Mouse (Mus musculus) myocyte (in vitro differentiated cells): ENCODE data around the gene Tma16. TPM values are rescaled to one million over a fixed set of nuclear protein-coding genes. Genes with fewer than 3 reads are reported as not detected.

Source experiments
- H3K27me3 ChIP-seq: one replicate; pipeline ENCODE4 v1.6.1; 2011; ENCODE audit not compliant: control insufficient read depth, insufficient read depth, insufficient read length
- H3K36me3 ChIP-seq: one replicate; pipeline ENCODE4 v1.6.1; 2011; ENCODE audit not compliant: control insufficient read depth, insufficient read depth
- H3K4me2 ChIP-seq: one replicate; pipeline ENCODE4 v1.6.1; 2011; ENCODE audit warnings: low read depth, control low read depth
- H3K4me3 ChIP-seq: one replicate; pipeline ENCODE4 v1.5.1; 2011; ENCODE audit warnings: mild to moderate bottlenecking, control low read depth, moderate library complexity
- H3K79me2 ChIP-seq: one replicate; pipeline ENCODE4 v1.6.1; 2011; ENCODE audit not compliant: control insufficient read depth, insufficient read depth
- H3ac ChIP-seq: one replicate; pipeline ENCODE4 v1.6.1; 2011; ENCODE audit not compliant: control insufficient read depth, insufficient read length
- CEBPB ChIP-seq: IDR thresholded peaks from 2 replicates; pipeline ENCODE4 v1.6.1; 2011; ENCODE audit warnings: mild to moderate bottlenecking, moderate library complexity; ENCODE audit not compliant: poor library complexity, insufficient read depth, severe bottlenecking
- E2F4 ChIP-seq: IDR thresholded peaks from one replicate; pipeline ENCODE4 v1.6.1; 2011; ENCODE audit warnings: mild to moderate bottlenecking, control low read depth, moderate library complexity; ENCODE audit not compliant: insufficient read depth
- MAX ChIP-seq: IDR thresholded peaks from one replicate; pipeline ENCODE4 v1.6.1; 2011; ENCODE audit warnings: low read depth, mild to moderate bottlenecking, control low read depth
- MYOD1 ChIP-seq, 3 experiments: IDR thresholded peaks; one replicate each; pipeline ENCODE4 v1.6.1; 2011; ENCODE audit warnings: control low read depth in 2 of 3, low read depth in 2 of 3, mild to moderate bottlenecking in 2 of 3, moderate library complexity in 1 of 3; ENCODE audit not compliant: insufficient read length in 2 of 3, control insufficient read depth in 1 of 3
- MYOG ChIP-seq, 3 experiments: IDR thresholded peaks; one replicate each; pipeline ENCODE4 v1.6.1; 2011; ENCODE audit warnings: control low read depth in 2 of 3, low read depth in 2 of 3, mild to moderate bottlenecking in 2 of 3; ENCODE audit not compliant: insufficient read length in 2 of 3, control insufficient read depth in 1 of 3, insufficient read depth in 1 of 3
- POLR2A ChIP-seq: IDR thresholded peaks from one replicate; pipeline ENCODE4 v1.6.1; 2011; ENCODE audit warnings: low read depth, mild to moderate bottlenecking, control low read depth, moderate library complexity; ENCODE audit not compliant: insufficient read length
- POLR2AphosphoS2 ChIP-seq: IDR thresholded peaks from one replicate; pipeline ENCODE4 v1.6.1; 2011; ENCODE audit warnings: low read depth, control low read depth; ENCODE audit not compliant: insufficient read length
- REST ChIP-seq: IDR thresholded peaks from one replicate; pipeline ENCODE4 v1.6.1; 2011; ENCODE audit warnings: mild to moderate bottlenecking, control low read depth, moderate library complexity; ENCODE audit not compliant: insufficient read depth, insufficient read length
- SRF ChIP-seq: IDR thresholded peaks from one replicate; pipeline ENCODE4 v1.6.1; 2011; ENCODE audit warnings: low read depth; ENCODE audit not compliant: control insufficient read depth, insufficient read length
- TCF12 ChIP-seq: IDR thresholded peaks from one replicate; pipeline ENCODE4 v1.6.1; 2011; ENCODE audit warnings: mild to moderate bottlenecking, control low read depth; ENCODE audit not compliant: poor library complexity, insufficient read depth, severe bottlenecking
- TCF3 ChIP-seq: IDR thresholded peaks from one replicate; pipeline ENCODE4 v1.6.1; 2011; ENCODE audit warnings: low read depth, control low read depth; ENCODE audit not compliant: insufficient read length
- USF1 ChIP-seq: IDR thresholded peaks from one replicate; pipeline ENCODE4 v1.6.1; 2011; ENCODE audit warnings: low read depth, mild to moderate bottlenecking, control low read depth, moderate library complexity
- polyA plus RNA-seq: library from polyadenylated mRNA; unstranded; fragments of >200 nt; fragmentation: generic; extraction: Trizol; gene quantifications from one replicate; pipeline ENCODE4 v1.2.1, GENCODE M21; 2012; ENCODE audit warnings: missing spikeins

The Tma16 gene
- 3.7 TPM for polyA plus RNA-seq

- H3K36me3 ChIP-seq: no peaks in the 10 kb centered on the region
- peak within 1 kb of the TSS; percentile 84 for H3K4me3 ChIP-seq
- H3K79me2 ChIP-seq: peaks cover 30% of the 10 kb centered on the region
- peak; percentile 98 for TF ChIP-seq MAX
- peak; percentile 81 for TF ChIP-seq USF1
- peak; percentile 62 for TF ChIP-seq POLR2A
- TF ChIP-seq CEBPB: no peak
- H3K27me3 ChIP-seq: no peaks in the 10 kb centered on the region
- no peak within 1 kb of the TSS for H3ac ChIP-seq
- peak within 1 kb of the TSS; percentile 93 for H3K4me2 ChIP-seq
Observed at GRCm38 (mm10) chr8:66486084-66486763, at the start of gene Tma16. Gene Tma16, minus strand, starts transcription at chr8:66486530.

- Histone ChIP-seq H3K79me2 (no peaks in the 10 kb centered on the region), H3K4me2 (no peak overlapping the region), H3K36me3 (no peaks in the 10 kb centered on the region), H3ac (no peak overlapping the region), H3K4me3 (no peak overlapping the region), H3K27me3 (no peaks in the 10 kb centered on the region)
- TF ChIP-seq TCF12 (no peak), E2F4 (no peak), POLR2A (no peak), REST (no peak), POLR2AphosphoS2 (no peak), SRF (no peak), MAX (no peak), CEBPB (no peak), TCF3 (no peak), USF1 (no peak), MYOG (IDR thresholded peaks at IDR 0.05; ENCODE audit: control insufficient read depth in 1 of 3, insufficient read depth in 1 of 3, insufficient read length in 2 of 3, low read depth in 2 of 3) (no peak), MYOD1 (IDR thresholded peaks at IDR 0.05; ENCODE audit: control insufficient read depth in 1 of 3, insufficient read length in 2 of 3, low read depth in 2 of 3) (no peak)
Observed at GRCm38 (mm10) chr8:66520576-66520975, 34.2 kb upstream of the Tma16 start.

- H3K4me2 ChIP-seq: no peak overlapping the region
- H3K27me3 ChIP-seq: no peaks in the 10 kb centered on the region
- no peak overlapping the region for H3ac ChIP-seq
- H3K36me3 ChIP-seq: no peaks in the 10 kb centered on the region
- no peaks in the 10 kb centered on the region for H3K79me2 ChIP-seq
- H3K4me3 ChIP-seq: no peak overlapping the region
- TF ChIP-seq REST (no peak), MYOD1 (IDR thresholded peaks at IDR 0.05; ENCODE audit: control insufficient read depth in 1 of 3, insufficient read length in 2 of 3, low read depth in 2 of 3) (no peak), POLR2A (no peak), TCF12 (no peak), POLR2AphosphoS2 (no peak), USF1 (no peak), MAX (no peak), TCF3 (no peak), E2F4 (no peak), CEBPB (no peak), SRF (no peak), MYOG (IDR thresholded peaks at IDR 0.05; ENCODE audit: control insufficient read depth in 1 of 3, insufficient read depth in 1 of 3, insufficient read length in 2 of 3, low read depth in 2 of 3) (no peak)
Observed at GRCm38 (mm10) chr8:66519149-66519548, 32.8 kb upstream of the Tma16 start.

DNA sequence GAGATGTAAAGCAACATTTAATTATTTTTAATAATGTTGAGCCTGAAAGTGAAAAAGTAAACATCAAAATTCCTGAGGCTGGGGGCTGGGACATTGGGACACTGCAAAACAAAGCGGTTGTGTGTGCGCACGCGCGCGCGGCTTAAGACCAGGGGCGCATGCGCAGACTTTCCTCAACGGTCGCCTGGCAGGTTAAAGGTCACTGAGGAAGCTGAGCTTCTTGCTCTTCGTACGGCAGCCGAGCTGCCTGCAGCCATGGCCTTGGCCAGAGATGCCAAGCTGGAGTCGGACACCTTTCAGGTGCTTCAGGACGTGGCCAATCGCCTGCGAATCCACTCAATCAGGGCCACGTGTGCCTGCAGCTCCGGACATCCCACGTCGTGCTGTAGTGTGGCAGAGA is 25.2 kb upstream of the Tma16 start, which contains the start of gene Tktl2:
TSS of gene Tktl2 (plus strand) at position 220 of the 400 bp plus-strand sequence.
- H3K4me3 ChIP-seq: no peak within 1 kb of the TSS
- H3K79me2 ChIP-seq: no peaks in the 10 kb centered on the region
- H3K27me3 ChIP-seq: no peaks in the 10 kb centered on the region
- no peak within 1 kb of the TSS for H3ac ChIP-seq
- no peak for TF ChIP-seq POLR2AphosphoS2
- no peak within 1 kb of the TSS for H3K4me2 ChIP-seq
- H3K36me3 ChIP-seq: no peaks in the 10 kb centered on the region

DNA sequence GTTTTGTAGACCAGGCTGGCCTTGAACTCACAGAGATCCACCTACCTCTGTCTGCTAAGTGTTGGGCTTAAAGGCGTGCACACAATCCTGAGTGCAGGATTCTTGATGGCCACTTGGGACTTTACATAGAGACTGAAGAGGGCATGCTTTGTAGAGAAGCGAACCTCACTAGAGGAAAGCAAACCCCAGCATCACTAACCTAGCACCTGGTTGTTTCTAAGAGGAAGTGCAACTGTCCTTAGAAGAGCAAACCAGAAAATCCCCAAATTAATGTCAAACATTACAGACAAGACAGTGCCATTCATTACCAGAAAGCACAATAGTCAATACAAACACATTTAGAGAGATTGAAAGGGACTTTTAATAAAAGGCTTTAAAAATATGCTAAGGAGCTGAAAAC is 17.1 kb upstream of the Tma16 start:
- Histone ChIP-seq H3K4me2 (no peak overlapping the region), H3K36me3 (no peaks in the 10 kb centered on the region), H3K27me3 (no peaks in the 10 kb centered on the region), H3ac (no peak overlapping the region), H3K4me3 (no peak overlapping the region), H3K79me2 (no peaks in the 10 kb centered on the region)
- TF ChIP-seq SRF (no peak), MAX (no peak), TCF3 (no peak), POLR2A (no peak), TCF12 (no peak), E2F4 (no peak), MYOG (IDR thresholded peaks at IDR 0.05; ENCODE audit: control insufficient read depth in 1 of 3, insufficient read depth in 1 of 3, insufficient read length in 2 of 3, low read depth in 2 of 3) (no peak)
